Mouse (Mus musculus) urinary bladder, postnatal 36 days (tissue): ENCODE data around the gene Phlpp2.

Source experiments
- DNase-seq, 2 experiments: peaks; one replicate each; pipeline ENCODE4 v3.0.0; 2022; ENCODE audit warnings: low spot score in 2 of 2, mixed read lengths in 1 of 2

The Phlpp2 gene

DNA sequence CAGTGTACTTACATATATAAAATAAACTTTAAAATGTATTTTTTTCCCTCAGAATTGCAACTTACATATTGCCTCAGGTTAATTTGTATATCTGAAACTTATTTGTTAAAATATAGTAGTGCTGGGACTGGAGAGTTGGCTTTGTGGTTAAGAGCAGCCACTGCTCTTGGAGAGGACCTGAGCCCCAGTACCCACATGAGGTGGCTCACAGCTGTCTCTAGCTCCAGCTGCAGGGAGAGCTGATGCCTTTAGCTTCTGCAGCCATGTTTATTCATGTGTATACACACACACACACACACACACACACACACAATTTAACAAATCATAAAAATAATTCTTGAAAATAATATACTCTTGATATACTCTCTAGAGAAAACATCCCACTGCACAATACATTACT, 34.0 kb downstream of the Phlpp2 start:
- no peak for DNase-seq

DNA sequence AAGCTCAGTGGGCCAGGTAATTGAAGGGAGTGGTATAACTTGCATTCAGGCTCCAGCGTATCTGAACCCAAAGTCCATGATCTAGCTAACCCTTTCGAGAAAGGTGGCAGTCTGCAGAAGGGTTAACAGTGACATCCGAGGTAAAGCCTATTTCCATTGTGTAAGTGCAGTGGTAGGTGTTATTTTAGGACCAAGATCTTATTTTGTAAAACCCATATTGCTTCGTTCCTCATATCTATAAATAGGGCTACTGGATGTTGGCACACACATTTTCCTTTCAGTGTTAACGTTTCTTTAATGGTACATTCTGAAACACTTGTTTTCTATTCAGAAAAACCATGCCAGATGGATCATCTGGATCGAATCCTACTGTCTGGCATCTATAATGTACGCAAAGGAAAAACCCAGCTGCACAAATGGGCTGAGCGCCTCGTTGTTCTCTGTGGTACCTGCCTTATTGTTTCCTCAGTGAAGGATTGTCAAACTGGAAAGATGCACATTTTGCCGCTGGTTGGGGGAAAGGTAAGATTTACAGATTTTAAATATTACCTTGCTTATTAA, 35.6 kb downstream of the Phlpp2 start:
- no peak for DNase-seq

DNA sequence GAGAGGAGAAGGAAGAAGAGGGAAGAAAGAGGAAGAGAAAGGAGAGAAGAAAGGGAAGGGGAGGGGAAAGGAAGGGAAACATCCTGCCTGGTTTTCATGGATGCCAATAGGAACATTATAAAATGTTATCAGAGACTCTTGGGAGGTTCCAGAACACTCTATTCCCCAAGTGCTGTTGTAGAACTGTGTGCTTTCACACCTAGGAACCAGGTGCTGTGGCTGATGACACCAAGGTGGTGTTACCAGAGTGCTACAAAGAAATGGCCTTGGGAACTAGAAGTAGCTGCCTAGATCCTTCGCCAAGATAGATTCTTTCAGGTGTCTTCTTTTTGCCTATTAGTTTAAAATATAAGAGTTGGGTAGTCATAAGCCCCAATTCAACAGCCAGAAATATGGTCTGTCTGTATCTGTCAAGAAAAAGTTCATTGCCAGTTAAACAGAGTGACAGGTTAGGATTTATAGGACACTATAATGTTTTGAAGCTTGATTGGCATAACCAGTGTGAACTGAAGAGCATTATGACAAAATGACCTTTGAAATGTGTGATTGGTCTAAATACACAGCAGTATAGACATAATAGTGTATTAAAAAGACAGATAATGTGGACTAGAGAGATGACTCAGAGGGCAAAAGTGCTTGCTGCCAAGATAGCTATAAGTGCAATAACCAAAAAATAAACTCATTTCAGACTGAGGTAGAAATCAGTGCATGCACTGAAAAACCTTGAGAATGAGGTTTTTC, 36.8 kb downstream of the Phlpp2 start:
- no peak for DNase-seq

DNA sequence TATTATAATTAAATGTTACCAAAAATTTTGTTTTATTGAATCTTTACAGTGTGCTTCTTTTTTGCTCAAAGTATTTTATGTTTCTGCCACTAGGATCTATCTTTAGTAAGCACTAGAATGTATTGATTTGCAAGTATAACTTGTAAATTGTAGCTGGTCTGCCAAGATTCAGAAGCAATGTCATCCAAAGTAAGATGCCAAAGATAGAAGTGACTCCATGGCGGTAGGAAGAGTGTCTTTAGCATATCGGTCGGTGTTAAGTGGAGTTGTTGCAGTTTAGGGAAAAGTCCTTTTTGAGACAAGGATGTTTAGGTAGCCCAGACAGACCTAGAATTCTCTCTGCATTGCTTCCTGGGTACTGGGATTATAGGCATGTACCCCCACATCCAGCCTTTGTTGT, 38.6 kb downstream of the Phlpp2 start:
- no peak for DNase-seq

DNA sequence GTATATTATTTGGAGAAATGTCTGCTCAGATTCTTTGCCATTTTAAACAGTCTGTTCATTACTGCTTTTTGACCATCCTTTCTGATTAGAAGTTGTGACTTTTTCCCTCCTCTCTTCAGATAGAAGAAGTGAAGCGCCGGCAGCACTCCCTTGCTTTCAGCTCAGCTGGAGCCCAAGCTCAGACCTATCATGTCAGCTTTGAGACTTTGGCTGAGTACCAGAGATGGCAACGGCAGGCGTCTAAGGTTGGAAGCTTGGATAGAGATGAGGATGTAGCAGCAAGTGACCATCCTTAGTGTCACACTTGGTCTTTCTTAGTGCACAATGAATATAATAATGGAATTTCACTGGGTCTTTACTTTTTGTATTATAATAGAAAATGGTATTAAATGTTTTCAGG, 39.0 kb downstream of the Phlpp2 start:
- DNase-seq, result no peak

DNA sequence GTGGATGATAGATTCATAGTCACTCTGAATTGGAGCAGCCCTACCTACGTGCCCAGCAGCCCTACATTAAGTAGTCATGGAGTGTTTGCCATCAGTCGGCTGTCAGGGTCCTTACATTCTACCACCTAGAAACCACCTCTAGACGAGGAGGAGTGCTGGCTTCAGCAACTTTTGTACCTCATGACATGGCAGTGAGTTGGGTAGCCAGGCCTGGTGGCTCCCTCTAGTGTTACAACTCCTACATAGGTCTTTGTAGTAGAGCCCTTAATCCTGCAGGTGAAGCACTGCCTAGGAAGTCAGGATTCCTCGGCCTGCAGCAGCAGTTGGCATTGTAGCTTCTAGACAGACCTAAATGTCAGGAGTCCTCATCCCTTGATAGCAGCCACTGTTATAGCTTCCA, 48.9 kb downstream of the Phlpp2 start:
- peak; percentile 25 to 28 for DNase-seq

DNA sequence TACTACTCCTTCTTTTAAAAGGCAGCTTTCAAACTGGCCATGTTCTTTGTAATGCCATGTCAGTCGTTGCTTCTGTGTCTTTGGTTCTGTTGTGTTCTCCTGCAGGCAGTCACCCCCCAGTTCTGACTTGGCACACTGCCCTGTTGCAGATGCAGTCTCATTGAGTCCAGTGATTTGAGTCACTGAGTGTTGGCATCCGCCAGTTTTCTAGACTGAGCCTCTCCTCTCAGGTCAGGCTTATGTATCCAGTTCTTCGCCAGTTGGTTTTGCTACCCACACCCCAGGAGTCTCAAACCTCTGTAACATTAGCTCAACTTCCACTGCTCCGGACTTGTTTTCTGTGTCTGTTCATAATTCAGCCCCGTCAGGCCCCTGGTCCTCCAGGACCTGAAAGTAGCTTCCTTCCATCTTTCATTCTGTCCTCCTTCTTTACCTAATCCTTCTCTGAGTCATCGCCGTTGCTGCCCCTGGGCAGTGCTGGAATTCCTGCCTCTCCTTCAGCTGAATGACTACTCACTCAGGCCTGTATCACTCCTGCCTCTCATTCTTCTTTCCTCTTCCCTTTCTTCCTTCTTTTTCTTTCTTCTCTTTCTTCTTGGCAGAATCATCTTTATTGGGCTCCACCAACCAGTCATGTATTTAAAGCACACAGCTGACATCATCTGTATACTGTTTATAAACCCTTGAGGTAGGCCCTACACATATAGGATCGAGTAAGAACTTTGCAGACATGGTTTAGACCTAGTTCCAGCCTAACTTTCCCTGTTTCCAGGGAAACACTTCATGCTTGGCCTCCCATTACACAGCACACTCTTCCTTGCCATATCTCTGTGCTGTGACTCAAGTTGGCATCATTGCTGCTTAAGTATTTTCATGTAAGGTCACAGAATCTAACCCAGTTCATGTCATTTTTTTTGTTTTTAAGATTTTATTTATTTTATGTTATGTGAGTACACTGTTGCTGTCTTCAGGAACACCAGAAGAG, 52.4 kb downstream of the Phlpp2 start:
- DNase-seq, result no peak

DNA sequence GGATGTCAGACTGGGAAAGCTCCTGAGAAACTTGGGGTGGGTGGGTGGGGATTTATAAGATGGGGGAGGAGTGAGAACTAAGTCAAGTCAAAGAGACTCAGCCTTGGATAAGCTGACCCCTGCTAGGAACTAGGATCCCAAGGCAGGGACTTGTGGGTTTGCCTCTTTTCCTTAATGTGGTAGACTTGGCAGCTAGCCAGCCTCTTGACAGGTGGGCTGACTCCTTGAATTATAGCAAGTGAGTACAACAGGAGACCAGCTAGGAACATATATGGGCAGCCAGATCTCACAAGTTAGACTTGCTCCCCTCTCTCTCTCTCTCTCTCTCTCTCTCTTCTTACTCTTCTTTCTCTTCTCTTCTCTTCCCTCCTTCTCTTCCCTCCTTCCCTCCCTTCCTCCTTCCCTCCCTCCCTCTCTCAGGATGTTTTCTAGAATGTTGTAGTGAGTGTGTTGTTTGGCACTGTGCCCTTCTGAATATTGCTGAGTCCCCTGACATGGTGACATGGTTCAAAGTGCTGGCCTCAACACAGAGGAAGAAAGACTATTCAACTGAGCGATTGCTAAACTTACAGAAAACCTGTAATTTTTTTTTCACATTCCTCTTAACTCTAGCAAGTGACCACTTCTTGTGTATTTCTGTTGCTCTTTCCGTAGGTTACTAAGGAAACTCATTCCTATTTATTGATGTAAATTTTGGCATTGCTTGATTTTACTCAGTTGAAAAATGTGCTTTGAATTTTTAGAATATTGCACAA, 73.4 kb downstream of the Phlpp2 start:
- no peak for DNase-seq

DNA sequence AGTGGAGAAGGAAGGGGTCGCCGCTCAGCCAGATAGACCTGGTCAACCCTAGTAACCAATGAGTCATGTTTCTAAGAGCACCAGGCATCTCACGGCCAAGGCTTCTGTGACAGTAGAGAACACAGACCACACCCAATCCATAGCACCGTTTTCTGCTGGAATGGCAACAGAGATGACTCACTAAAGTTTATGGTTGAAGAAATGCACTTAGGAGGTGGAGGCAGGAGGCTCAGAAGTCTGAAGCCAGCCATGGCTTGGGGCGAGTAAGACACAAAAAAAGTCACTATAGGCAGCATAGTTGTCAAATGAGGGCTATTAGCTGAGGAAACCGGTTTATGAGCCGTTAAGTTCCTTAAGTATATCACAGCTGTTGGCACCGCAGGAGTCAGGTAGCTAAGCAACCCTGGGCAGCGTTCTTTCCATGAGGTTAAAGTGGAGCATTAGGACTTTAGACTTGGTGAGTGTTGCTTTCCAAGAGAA, 76.9 kb downstream of the Phlpp2 start:
- no peak for DNase-seq

DNA sequence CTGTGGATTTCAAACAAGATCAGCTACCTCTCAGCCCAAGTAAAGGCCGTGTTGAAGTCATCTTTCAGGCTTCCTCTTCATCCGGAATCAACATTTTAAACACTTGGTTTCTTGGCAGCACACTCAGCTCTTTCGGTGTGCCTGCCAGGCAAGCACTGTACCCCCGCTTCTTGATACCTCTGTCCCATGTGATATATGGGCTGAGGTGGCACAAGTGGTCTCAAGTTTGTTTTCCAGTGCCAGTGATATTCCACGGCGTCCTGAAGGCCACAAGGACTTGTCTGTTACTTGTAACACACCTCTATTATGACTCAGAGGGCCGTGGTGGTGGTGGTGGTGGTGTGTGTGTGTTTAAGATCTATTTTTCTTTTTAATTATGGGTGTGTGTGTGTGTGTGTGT, 77.4 kb downstream of the Phlpp2 start:
- DNase-seq, result no peak

DNA sequence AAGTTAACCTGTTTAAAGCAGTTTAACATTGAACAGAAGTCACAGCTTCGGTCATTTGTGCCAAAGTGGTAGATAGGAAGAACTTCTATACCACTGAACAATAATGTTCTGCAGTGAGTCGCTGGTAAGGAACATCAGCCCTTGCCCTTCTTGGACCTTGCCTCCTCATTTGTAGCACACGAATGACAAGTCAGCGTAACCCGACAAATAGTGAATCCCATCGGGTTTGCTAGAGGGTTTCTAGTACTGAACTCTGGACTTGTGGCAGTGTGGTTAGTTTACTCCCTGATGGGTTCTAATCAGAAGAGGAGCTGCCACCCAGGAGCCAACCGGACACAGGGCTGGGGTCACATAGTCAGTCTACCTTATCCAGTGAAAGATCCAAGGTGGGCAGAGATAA, 77.9 kb downstream of the Phlpp2 start:
- DNase-seq, result no peak

DNA sequence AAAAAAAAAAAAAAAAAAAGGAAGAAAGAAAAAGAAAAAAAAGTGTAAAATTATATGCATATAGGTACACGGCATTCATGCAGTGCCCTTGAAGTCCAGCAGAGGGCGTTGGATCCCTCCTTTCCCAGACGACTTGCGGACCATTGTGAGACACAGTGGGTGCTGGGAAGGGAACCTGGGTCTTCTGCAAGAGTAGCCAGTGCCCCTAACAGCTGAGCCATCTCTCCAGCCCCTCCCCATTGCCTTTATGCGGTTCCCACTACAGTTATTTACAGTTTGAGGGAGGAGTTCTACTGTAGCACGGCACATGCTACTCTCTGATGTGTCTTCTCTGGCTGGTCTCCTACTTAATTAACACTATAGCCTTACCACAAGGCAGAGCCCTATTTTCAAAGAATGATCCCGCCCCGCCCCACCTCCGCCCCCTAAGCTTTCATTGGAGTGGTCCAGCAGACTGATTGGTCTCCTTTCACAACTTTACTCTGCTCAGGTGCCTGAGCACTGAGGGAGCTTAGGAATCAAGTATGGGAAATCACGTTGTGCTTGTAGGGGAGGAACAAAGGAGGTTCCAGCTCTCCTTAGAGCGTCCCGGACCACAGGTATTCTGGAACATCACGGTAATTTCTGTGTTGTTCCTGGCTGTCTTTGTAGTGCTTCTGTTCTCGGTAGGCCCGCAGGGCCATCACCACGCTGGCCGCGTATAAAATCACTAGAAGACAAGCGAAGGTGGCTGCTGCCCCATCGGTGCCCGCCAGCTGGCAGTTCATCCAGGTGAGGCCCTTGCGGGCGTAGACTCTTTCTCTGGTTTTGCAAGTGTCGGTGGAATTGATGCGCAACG, 79.3 kb downstream of the Phlpp2 start:
- DNase-seq, result no peak

DNA sequence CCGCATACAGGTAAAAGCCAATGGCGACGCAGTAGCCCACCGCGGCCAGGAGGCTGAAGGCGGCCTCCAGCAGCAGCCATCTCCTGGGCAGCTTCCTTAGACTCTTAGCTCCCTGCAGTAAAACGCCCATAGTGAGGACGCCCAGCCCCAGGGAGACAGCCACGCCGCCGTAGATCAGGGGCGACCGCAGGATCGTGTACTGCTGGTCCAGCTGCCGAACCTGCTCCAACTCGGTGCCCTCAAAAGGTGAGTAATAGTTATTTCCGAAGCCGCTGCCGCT, 79.9 kb downstream of the Phlpp2 start:
- DNase-seq, result no peak

DNA sequence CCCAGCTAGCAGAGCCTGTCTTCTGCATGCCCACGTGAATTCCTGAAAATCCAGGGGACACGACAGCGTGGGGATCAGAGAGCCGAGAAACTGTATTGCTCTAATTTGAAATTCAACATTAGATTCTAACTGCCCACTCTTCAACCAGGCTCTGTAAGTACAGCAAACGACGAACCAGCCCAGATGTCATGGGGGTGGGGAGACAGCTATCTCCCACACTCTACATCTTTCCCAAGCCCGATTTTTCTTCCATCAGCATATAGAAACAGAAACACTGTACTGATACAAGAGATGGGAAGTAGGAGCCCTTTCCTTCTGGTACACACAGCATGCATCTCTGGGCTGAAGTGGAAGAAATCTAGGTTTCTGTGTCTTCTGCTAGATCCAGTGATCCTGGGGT, 83.8 kb downstream of the Phlpp2 start:
- no peak for DNase-seq

DNA sequence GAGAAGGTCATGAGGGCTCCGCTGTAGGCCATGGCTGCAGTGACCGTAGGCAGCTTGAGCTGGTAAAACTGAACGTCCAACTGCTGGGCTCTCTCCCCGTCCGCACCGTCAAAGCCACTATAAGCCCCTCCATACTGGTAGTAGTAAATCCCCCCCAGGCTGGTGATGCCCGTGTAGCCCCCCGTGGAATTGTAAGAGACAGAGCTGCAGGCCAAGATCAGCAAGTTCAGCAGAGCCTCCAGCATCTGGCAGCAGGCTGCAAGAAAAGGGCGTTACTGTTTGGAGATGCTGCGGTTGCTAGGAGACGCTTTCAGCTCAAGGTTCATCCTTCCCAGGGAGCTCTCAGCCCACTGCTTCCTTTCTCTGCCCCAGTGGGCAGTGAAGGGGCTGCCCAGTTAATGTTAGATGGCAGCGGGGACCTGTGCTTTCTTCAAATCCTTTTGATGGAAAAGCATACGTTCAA, 86.2 kb downstream of the Phlpp2 start:
- DNase-seq, result no peak

DNA sequence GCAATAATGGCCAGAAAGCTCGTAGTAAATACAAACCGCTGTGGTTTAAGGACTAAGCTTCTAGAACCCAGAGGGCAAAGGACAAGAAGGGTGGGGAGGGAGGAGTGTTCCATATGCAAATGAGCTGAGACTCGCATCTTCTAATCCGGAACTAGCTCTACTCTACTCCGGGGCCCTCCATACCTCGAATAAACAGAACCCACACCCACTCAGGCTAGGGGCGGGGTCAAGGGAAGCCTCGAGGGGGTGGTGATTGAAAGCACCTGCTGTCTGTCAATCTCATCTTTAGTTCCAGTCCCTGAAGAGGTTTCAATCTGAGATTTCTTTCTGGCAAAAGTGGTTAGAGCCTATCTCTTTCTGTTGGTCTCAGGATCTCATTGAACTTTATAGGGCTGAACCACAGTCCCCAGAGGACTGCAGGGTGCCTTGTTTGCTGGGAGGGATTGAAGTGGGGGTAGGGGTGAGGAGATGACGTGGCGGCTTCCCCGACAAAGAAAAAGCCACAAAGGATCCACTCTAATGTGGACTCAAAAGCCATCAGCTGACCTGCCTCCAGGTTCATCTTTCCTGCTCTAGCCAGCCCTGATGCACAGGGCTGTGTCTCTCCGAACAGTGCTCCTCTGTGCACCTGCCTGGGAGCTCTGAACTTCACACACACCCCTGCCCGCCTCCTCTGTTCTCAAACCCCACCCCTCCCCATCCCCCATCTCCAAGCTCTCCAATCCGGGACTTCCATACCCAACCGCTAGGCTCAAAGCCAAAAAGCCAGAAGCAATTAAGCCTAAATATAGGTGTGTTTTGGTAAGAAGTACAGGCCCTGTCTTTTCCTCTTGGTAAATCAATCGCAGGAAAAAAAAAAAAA, 89.1 kb downstream of the Phlpp2 start:
- no peak for DNase-seq

DNA sequence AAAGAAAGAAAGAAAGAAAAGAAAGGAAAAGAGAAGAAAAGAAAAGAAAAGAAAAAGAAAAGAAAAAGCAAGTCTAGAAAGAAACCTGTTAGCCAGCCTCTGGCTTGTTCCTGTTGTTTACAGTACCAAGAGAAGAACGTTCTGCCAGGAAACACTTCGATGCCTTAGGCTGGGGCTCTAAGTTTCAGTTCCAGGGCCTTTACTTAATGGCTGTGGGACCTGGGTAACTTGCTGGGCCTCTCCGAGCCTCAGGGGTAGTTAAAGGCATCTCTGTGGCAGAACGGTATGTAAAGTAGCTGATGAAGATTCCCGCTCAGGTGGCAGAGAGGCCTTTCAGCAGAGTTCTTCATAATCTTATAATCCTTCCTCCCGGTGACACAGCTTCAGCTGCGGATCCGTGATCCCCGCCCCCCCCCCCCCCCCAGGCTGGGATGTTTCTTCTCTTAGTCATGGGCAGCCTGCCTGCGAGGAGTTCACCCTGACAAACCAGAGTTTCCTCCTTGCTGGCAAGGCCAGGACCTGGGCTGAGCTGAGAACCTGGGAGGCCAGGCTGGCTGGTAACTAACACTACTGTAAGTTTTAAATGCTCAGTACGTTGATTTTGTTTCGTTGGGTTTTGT, 89.8 kb downstream of the Phlpp2 start:
- DNase-seq, result peak; percentile 43 to 66

DNA sequence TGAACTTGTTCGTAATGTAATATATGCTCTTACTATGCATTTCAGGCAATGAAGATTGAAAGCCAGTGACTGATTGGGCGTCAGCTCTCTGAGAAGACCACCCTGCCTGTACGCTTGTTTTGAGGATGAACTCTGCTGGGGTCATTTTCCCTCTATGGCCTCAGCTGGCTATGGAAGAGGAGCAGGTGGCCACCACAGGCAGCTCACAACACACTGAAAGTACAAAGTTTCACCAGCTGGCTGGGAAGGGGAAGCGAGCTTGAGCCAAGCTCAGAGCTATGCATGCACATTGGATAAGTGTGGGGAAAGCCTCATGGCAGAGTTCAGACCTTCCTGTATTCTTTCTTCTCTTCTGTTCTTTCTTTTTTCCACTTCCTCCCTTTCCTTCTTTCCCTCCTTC, 90.8 kb downstream of the Phlpp2 start:
- no peak for DNase-seq

DNA sequence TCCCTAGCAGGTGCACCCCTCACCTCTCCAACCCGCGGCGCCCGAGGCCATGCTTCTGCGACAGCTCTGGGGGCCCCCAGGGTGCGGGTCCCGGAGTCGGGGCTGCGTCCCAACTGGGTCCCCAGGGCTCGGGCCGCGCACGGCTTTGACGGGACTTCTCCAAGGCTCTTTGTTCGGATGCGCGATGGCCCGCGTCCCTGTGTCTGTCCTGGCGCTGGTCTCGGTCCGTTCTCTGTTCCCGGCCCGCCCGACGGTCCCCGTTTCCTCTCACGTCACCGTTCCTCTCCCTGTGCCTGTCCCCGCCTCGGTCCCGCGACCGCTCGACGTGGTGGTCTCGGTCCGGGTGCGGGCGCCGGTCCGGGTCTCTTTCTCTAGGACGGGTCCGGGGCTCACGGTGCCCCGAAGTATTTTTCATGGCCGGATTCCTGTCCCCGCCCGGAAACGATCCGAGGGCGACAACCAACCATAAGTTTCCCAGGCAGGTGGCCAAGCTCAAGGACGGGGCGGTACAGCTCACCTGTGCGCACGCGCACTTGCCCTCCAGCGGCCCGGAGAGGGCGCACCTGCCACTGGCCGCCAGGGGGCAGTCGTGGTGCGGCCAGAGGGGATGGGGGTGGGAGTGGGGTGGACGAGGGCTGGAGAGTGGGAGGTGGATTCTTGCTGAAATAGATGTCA, 93.5 kb downstream of the Phlpp2 start, which contains the start of gene Marveld3:
TSS of gene Marveld3 (minus strand) at position 511 of the 675 bp plus-strand sequence.
- peak; percentile 68 to 75 for DNase-seq
